Mouse (Mus musculus): ENCODE data around the gene Grik5. TPM values are rescaled to one million over a fixed set of nuclear protein-coding genes. Genes with fewer than 3 reads are reported as not detected.
A peak's percentile ranks its signal among the peaks of the same experiment; 100 is the strongest.

Gene Grik5
- polyA plus RNA-seq, 1 experiment: 9.7 TPM

- WGBS: 40% methylated on average over 7 of the region's 7 CpGs
- TF ChIP-seq CTCF (IDR thresholded peaks at IDR 0.05; ENCODE audit: control insufficient read depth, insufficient read depth, low read length) (peak; percentile 93), POLR2A (IDR thresholded peaks at IDR 0.05; ENCODE audit: borderline replicate concordance, control insufficient read depth, low read depth, low read length) (no peak)
These were observed 36.2 kb downstream of the Grik5 start for GRCm38 (mm10) chr7:25035916-25036315.

GRCm38 (mm10) chr7:25034796-25035195 lies 37.4 kb downstream of the Grik5 start:
- no peak overlapping the region for H3K27ac ChIP-seq (ENCODE audit: control insufficient read depth, insufficient read depth, low read depth, low read length, poor library complexity)
- TF ChIP-seq CTCF (IDR thresholded peaks at IDR 0.05; ENCODE audit: control insufficient read depth, insufficient read depth, low read length) (no peak), POLR2A (IDR thresholded peaks at IDR 0.05; ENCODE audit: borderline replicate concordance, control insufficient read depth, low read depth, low read length) (no peak)
- 79% methylated on average over 4 of the region's 4 CpGs for WGBS
- H3K4me1 ChIP-seq (ENCODE audit: control insufficient read depth, insufficient read depth, low read length): no peaks in the 10 kb centered on the region
- H3K4me3 ChIP-seq (replicated peaks; ENCODE audit: control insufficient read depth, low read depth, low read length): no peak overlapping the region

More at GRCm38 (mm10) chr7:25035916-25036315, 36.2 kb downstream of the Grik5 start:
- Histone ChIP-seq H3K4me3 (replicated peaks; ENCODE audit: control insufficient read depth, low read depth, low read length) (no peak overlapping the region), H3K4me1 (ENCODE audit: control insufficient read depth, insufficient read depth, low read length) (no peaks in the 10 kb centered on the region), H3K27ac (ENCODE audit: control insufficient read depth, insufficient read depth, low read depth, low read length, poor library complexity) (no peak overlapping the region)

GRCm38 (mm10) chr7:25031528-25031927 lies 40.6 kb downstream of the Grik5 start:
- 74% methylated on average over 3 of the region's 3 CpGs for WGBS
- no peak overlapping the region for H3K27ac ChIP-seq (ENCODE audit: control insufficient read depth, insufficient read depth, low read depth, low read length, poor library complexity)
- no peak overlapping the region for H3K4me3 ChIP-seq (replicated peaks; ENCODE audit: control insufficient read depth, low read depth, low read length)
- no peaks in the 10 kb centered on the region for H3K4me1 ChIP-seq (ENCODE audit: control insufficient read depth, insufficient read depth, low read length)
- TF ChIP-seq CTCF (IDR thresholded peaks at IDR 0.05; ENCODE audit: control insufficient read depth, insufficient read depth, low read length): no peak
- TF ChIP-seq POLR2A (IDR thresholded peaks at IDR 0.05; ENCODE audit: borderline replicate concordance, control insufficient read depth, low read depth, low read length): no peak

- Histone ChIP-seq H3K4me3 (replicated peaks; ENCODE audit: control insufficient read depth, low read depth, low read length) (no peak overlapping the region), H3K4me1 (ENCODE audit: control insufficient read depth, insufficient read depth, low read length) (no peaks in the 10 kb centered on the region), H3K27ac (ENCODE audit: control insufficient read depth, insufficient read depth, low read depth, low read length, poor library complexity) (no peak overlapping the region)
- WGBS: 34% methylated on average over 5 of the region's 5 CpGs
- peak; percentile 70 for TF ChIP-seq CTCF (IDR thresholded peaks at IDR 0.05; ENCODE audit: control insufficient read depth, insufficient read depth, low read length)
- TF ChIP-seq POLR2A (IDR thresholded peaks at IDR 0.05; ENCODE audit: borderline replicate concordance, control insufficient read depth, low read depth, low read length): no peak
These were observed 42.0 kb downstream of the Grik5 start for GRCm38 (mm10) chr7:25030032-25030753.

GRCm38 (mm10) chr7:25026452-25026851 lies 45.7 kb downstream of the Grik5 start:
- Histone ChIP-seq H3K27ac (ENCODE audit: control insufficient read depth, insufficient read depth, low read depth, low read length, poor library complexity) (no peak overlapping the region), H3K4me1 (ENCODE audit: control insufficient read depth, insufficient read depth, low read length) (no peaks in the 10 kb centered on the region), H3K4me3 (replicated peaks; ENCODE audit: control insufficient read depth, low read depth, low read length) (no peak overlapping the region)
- TF ChIP-seq CTCF (IDR thresholded peaks at IDR 0.05; ENCODE audit: control insufficient read depth, insufficient read depth, low read length): no peak
- TF ChIP-seq POLR2A (IDR thresholded peaks at IDR 0.05; ENCODE audit: borderline replicate concordance, control insufficient read depth, low read depth, low read length): no peak
- WGBS: 41% methylated on average over 7 of the region's 7 CpGs

GRCm38 (mm10) chr7:25025855-25026439 lies 46.2 kb downstream of the Grik5 start:
- Histone ChIP-seq H3K27ac (ENCODE audit: control insufficient read depth, insufficient read depth, low read depth, low read length, poor library complexity) (no peak overlapping the region), H3K4me3 (replicated peaks; ENCODE audit: control insufficient read depth, low read depth, low read length) (no peak overlapping the region), H3K4me1 (ENCODE audit: control insufficient read depth, insufficient read depth, low read length) (no peaks in the 10 kb centered on the region)
- WGBS: 75% methylated on average over 10 of the region's 10 CpGs
- TF ChIP-seq CTCF (IDR thresholded peaks at IDR 0.05; ENCODE audit: control insufficient read depth, insufficient read depth, low read length): no peak
- no peak for TF ChIP-seq POLR2A (IDR thresholded peaks at IDR 0.05; ENCODE audit: borderline replicate concordance, control insufficient read depth, low read depth, low read length)

- Histone ChIP-seq H3K4me1 (ENCODE audit: control insufficient read depth, insufficient read depth, low read length) (peaks cover 4% of the 10 kb centered on the region; the same call in 1 of the 2 replicates), H3K4me3 (replicated peaks; ENCODE audit: control insufficient read depth, low read depth, low read length) (no peak overlapping the region), H3K27ac (ENCODE audit: control insufficient read depth, insufficient read depth, low read depth, low read length, poor library complexity) (no peak overlapping the region)
- no peak for TF ChIP-seq CTCF (IDR thresholded peaks at IDR 0.05; ENCODE audit: control insufficient read depth, insufficient read depth, low read length)
- TF ChIP-seq POLR2A (IDR thresholded peaks at IDR 0.05; ENCODE audit: borderline replicate concordance, control insufficient read depth, low read depth, low read length): no peak
- WGBS: 85% methylated on average over 7 of the region's 7 CpGs
These were observed 60.6 kb downstream of the Grik5 start for GRCm38 (mm10) chr7:25011592-25011991.

- Histone ChIP-seq H3K27ac (ENCODE audit: control insufficient read depth, insufficient read depth, low read depth, low read length, poor library complexity) (no peak overlapping the region), H3K4me1 (ENCODE audit: control insufficient read depth, insufficient read depth, low read length) (peaks cover 4% of the 10 kb centered on the region; the same call in 1 of the 2 replicates), H3K4me3 (replicated peaks; ENCODE audit: control insufficient read depth, low read depth, low read length) (no peak overlapping the region)
- no peak for TF ChIP-seq POLR2A (IDR thresholded peaks at IDR 0.05; ENCODE audit: borderline replicate concordance, control insufficient read depth, low read depth, low read length)
- TF ChIP-seq CTCF (IDR thresholded peaks at IDR 0.05; ENCODE audit: control insufficient read depth, insufficient read depth, low read length): peak; percentile 51; the same call in 1 of the 2 replicates
- WGBS: 3% methylated on average over 97 of the region's 97 CpGs
These were observed 61.8 kb downstream of the Grik5 start for GRCm38 (mm10) chr7:25010090-25010913.
